Mouse (Mus musculus) intestine, embryonic 16.5 days (tissue): ENCODE data around the gene Dazap1. TPM values are rescaled to one million over a fixed set of nuclear protein-coding genes. Genes with fewer than 3 reads are reported as not detected.

Experiments
- ATAC-seq: fragments of 200-750 bp; cut with Nextera tagmentation; 2 replicates; pipeline ENCODE4 v1.8.0; 2017; ENCODE audit warnings: moderate TSS enrichment, moderate library complexity
- H3K27ac ChIP-seq: fragments of 300-500 bp; sonication (generic); 2 replicates; pipeline ENCODE4 v1.5.1; 2014; ENCODE audit warnings: mild to moderate bottlenecking, low read length
- H3K27me3 ChIP-seq: fragments of 300-500 bp; sonication (generic); replicated peaks from 2 replicates; pipeline ENCODE4 v1.6.1; 2014; ENCODE audit warnings: low read length, control low read depth, mixed read lengths; ENCODE audit not compliant: control insufficient read depth, insufficient read depth
- H3K36me3 ChIP-seq: fragments of 300-500 bp; sonication (generic); 2 replicates; pipeline ENCODE4 v1.6.1; 2014; ENCODE audit warnings: low read length, control low read depth; ENCODE audit not compliant: control insufficient read depth, insufficient read depth
- H3K4me1 ChIP-seq: fragments of 300-500 bp; sonication (generic); 2 replicates; pipeline ENCODE4 v1.6.1; 2014; ENCODE audit warnings: low read length, control low read depth, mixed read lengths; ENCODE audit not compliant: control insufficient read depth, insufficient read depth
- H3K4me2 ChIP-seq: fragments of 300-500 bp; sonication (generic); 2 replicates; pipeline ENCODE4 v1.6.1; 2014; ENCODE audit warnings: low read depth, low read length, control low read depth
- H3K4me3 ChIP-seq: fragments of 300-500 bp; sonication (generic); 2 replicates; pipeline ENCODE4 v1.5.1; 2014; ENCODE audit warnings: mild to moderate bottlenecking, low read length
- H3K9ac ChIP-seq: fragments of 300-500 bp; sonication (generic); 2 replicates; pipeline ENCODE4 v1.6.1; 2014; ENCODE audit warnings: low read depth, low read length
- H3K9me3 ChIP-seq: fragments of 300-500 bp; sonication (generic); 2 replicates; pipeline ENCODE4 v1.6.1; 2016; ENCODE audit warnings: low read length, control low read depth; ENCODE audit not compliant: control insufficient read depth
- WGBS: fragments of 180-500 bp; shearing (Covaris S2); extraction: QIAGEN DNeasy Blood & Tissue Kit; methylation state at CpG from one replicate; pipeline ENCODE4 v1.1.7; 2014; 5-methylcytosine and 5-hydroxymethylcytosine counted together
- polyA plus RNA-seq: library from polyadenylated mRNA; unstranded; fragments of >200 nt; fragmentation: Nextera tagmentation; extraction: Ambion mirVana; gene quantifications from 2 replicates; pipeline ENCODE4 v1.2.1, GENCODE M21; 2015

Dazap1 gene
- polyA plus RNA-seq, 1 experiment from 2014 or later: 36.8 TPM

DNA sequence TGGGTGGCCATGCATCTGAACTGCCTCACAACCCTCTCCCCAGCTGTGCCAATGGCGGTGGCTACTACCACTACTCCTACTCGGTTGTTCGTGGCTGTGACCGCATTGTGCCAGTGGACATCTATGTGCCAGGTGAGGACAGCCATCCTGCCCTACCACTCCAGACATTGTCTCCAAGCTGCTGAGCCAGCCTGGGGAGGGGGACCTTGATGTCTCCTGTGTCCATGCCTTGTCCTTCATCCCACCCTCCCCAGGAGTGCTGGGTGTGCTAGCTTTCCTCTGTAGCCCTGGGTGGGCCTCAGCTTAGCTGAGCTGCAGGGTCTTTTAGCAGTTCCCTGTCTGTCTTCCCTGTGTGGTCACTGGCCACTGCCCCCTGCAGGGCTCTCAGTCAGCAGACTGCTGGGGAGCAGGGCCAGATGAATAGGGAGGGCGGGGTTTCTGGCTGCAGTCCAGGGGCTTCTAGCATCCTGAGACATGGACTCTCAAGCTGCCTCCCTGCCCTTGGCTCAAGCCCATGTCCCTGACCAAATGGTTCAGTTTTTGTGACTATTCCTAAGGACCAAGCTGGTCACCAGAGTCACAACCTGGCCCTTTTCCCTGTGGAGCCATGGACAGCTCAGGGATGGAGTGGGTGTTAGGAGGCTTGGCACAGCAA, 5.3 kb upstream of the Dazap1 start:
- Histone ChIP-seq H3K36me3 (peaks cover 27% of the 10 kb centered on the region), H3K9ac (0 out of 2 replicates have a peak overlapping the region, but pooled peaks have one; percentile 16), H3K4me1 (peaks cover 13% of the 10 kb centered on the region), H3K4me2 (no peak overlapping the region), H3K27ac (no peak overlapping the region), H3K27me3 (no peaks in the 10 kb centered on the region), H3K9me3 (no peaks in the 10 kb centered on the region), H3K4me3 (no peak overlapping the region)
- 88% methylated on average over 5 of the region's 5 CpGs for WGBS
- ATAC-seq: no peak

DNA sequence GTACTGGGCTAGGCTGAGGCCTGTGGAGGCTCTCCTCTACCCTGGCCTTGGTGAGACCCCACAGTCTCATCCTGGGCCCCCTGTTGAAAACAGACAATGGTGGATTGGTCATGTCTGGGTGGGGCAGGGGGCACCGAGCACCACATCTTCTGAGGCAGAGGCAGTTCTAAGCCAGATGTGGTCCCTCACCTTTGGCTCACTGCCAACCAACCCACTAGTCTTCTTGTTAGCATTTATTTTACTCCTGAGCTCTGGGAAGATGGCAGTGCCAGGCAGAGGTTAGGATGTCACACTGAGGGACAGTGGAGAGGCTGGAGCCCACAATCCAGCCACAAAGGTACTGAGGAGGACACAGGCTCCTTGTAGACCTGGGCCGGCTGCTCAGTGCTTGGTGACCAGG, 3.4 kb upstream of the Dazap1 start:
- H3K27ac ChIP-seq: no peak overlapping the region
- no peak overlapping the region for H3K4me2 ChIP-seq
- peaks cover 27% of the 10 kb centered on the region for H3K36me3 ChIP-seq
- H3K9me3 ChIP-seq: no peaks in the 10 kb centered on the region
- H3K4me3 ChIP-seq: no peak overlapping the region
- peaks cover 18% of the 10 kb centered on the region for H3K4me1 ChIP-seq
- H3K27me3 ChIP-seq: no peaks in the 10 kb centered on the region
- ATAC-seq: no peak
- H3K9ac ChIP-seq: 0 out of 2 replicates have a peak overlapping the region, but pooled peaks have one; percentile 29
- 78% methylated on average over 2 of the region's 2 CpGs for WGBS

DNA sequence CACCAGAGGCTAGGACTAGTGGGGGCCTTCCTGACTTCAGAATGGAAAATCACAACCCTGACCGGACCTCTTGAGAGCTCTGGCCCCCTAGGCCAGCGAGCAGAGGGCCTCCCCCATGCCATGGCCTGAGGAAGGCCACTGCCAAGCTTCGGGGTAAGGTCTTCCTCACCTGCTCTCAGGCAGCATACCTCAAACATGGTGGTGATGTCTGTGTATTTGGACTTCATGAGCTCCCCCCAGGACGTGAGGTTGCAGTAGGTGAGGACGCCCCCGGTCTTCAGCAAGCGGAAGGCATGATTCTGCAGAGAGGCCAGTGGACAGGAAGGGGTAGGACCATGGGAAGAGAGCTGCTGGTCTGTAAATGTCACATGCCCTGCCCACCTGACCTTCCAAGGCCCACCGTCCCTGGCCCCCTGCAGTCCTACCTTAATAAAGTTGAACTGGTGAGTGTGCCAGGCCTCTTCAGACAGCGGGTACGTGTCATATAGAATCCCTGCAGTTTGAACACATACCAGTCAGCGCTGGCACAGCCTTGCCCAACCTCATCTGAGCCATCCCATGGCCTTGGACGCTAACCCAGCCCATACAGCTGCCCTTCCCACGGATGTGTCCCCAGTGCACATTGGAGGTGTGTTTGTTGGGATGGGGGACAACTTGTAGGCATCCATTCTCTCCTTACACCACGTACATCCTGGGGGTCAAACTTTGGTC, 2.4 kb upstream of the Dazap1 start:
- WGBS: 85% methylated on average over 14 of the region's 14 CpGs
- ATAC-seq: no peak
- Histone ChIP-seq H3K36me3 (peaks cover 27% of the 10 kb centered on the region), H3K4me3 (peak overlapping the region; percentile 61; the same call in 1 of the 2 replicates), H3K4me2 (peak overlapping the region; percentile 93; the same call in 1 of the 2 replicates), H3K9ac (peak overlapping the region; percentile 78), H3K9me3 (no peaks in the 10 kb centered on the region), H3K4me1 (peaks cover 18% of the 10 kb centered on the region), H3K27me3 (no peaks in the 10 kb centered on the region), H3K27ac (no peak overlapping the region)

DNA sequence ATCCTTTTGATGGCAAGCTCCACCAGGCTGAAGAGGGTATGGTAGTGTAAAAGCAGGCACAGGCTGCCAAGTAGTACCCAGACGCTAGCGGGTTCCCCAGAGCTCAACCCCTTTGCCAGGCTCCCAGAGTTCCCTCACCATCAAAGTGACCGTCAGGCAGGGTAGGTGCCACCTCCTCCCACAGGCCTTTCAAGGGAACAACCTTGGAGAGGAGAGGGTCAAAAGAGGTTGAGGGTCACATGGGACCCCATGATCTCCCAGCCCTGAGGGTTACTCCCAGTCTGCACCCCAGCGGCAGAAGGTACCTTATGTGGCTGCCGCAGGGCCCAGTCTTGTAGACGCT, 1.9 kb upstream of the Dazap1 start:
- H3K36me3 ChIP-seq: peaks cover 23% of the 10 kb centered on the region
- H3K9ac ChIP-seq: peak overlapping the region; percentile 78
- no peak for ATAC-seq
- WGBS: 75% methylated on average over 6 of the region's 6 CpGs
- H3K4me1 ChIP-seq: peaks cover 18% of the 10 kb centered on the region
- H3K4me3 ChIP-seq: peak overlapping the region; percentile 61
- no peaks in the 10 kb centered on the region for H3K9me3 ChIP-seq
- H3K27ac ChIP-seq: peak overlapping the region; percentile 98
- no peaks in the 10 kb centered on the region for H3K27me3 ChIP-seq
- H3K4me2 ChIP-seq: peak overlapping the region; percentile 93

DNA sequence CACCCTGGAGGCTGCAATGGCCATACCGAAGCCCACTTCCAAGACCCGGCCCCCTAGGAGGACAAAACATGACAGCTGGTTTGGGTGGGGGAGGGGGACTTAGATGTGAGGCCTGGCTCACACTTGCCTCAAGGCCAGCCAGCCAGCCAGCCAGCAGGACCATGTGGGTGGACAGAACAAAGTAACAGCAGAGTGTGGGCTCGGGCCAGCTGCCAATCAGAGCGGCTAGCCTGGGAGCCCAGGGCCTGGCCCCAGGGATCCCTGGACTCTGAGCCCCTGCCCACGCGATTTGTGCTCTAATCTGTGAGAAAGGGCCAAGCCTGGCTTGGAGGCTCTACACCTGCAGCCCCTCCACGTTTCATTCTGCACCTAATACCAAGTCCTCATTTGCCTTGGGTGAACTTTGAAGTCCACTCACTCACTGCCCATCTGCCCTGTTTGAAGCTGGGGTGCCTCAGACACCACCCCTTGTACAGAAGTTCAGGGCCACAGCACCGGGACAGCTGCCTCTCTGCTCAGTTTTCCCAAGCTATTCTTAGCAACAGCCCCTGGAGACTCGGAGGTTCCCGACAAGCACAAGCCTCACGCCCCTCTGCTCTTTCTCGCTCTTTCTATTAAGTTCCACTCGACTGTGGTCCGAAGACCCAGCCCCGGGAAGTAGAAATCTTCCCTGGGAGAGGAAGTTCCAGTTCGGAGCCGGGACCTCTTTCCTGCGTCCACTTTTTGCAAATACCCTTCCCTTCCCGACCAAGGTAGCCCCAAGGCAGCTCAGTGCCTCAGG, 1.2 kb upstream of the Dazap1 start:
- Histone ChIP-seq H3K4me3 (peak overlapping the region; percentile 61), H3K9ac (peak overlapping the region; percentile 78), H3K36me3 (peaks cover 17% of the 10 kb centered on the region), H3K4me2 (peak overlapping the region; percentile 93), H3K4me1 (peaks cover 18% of the 10 kb centered on the region), H3K9me3 (no peaks in the 10 kb centered on the region), H3K27me3 (no peaks in the 10 kb centered on the region), H3K27ac (peak overlapping the region; percentile 98)
- WGBS: 5% methylated on average over 19 of the region's 19 CpGs
- ATAC-seq: no peak

DNA sequence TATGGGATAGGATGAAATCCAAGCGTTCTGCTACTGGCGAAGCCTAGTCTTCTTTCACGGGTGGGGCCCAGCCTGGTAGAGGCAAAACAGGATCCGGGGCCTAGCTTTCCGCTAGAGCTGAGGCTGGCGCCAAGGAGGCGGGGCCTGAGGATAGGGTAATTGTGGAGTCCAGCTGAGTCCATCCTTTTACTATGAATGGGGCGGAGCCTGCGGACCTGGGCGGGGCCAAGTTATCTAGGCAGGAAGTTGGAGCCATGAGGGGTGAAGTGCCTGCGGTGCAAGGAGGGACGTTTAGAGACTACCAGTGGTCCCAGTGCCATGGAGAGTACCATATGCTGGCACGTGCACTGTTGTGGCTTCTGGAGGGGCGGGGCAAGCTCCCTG, 291 bp downstream of the Dazap1 start:
- H3K9me3 ChIP-seq: no peaks in the 10 kb centered on the region
- peak; percentile 72 for ATAC-seq
- no peaks in the 10 kb centered on the region for H3K27me3 ChIP-seq
- H3K36me3 ChIP-seq: peaks cover 12% of the 10 kb centered on the region
- WGBS: under 1% methylated on average over 14 of the region's 14 CpGs
- peak overlapping the region; percentile 98 for H3K27ac ChIP-seq
- H3K4me1 ChIP-seq: peaks cover 27% of the 10 kb centered on the region
- H3K9ac ChIP-seq: peak overlapping the region; percentile 68
- peak overlapping the region; percentile 61 for H3K4me3 ChIP-seq
- peak overlapping the region; percentile 93 for H3K4me2 ChIP-seq

DNA sequence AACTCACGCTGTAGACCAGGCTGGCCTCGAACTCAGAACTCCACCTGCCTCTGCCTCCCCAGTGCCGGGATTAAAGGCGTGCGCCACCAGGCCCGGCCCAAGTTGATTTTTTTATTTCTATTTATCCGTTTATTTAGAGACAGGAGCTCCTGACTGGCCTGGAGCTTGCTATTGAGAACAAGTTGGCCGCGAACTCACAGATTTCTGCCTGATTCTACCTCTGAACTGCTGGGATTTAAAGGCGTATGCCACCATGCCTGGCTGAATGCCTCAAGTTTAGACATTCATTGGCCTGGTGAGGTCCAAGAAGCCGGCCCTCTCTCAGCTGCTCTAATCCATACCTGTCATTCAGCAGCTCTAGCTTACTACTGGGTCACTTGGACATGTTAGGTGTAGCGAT, 883 bp downstream of the Dazap1 start:
- H3K4me2 ChIP-seq: peak overlapping the region; percentile 93
- no peaks in the 10 kb centered on the region for H3K27me3 ChIP-seq
- peaks cover 33% of the 10 kb centered on the region for H3K4me1 ChIP-seq
- peak overlapping the region; percentile 98 for H3K27ac ChIP-seq
- no peak for ATAC-seq
- peak overlapping the region; percentile 61 for H3K4me3 ChIP-seq
- WGBS: 71% methylated on average over 12 of the region's 12 CpGs
- peaks cover 12% of the 10 kb centered on the region for H3K36me3 ChIP-seq
- H3K9me3 ChIP-seq: no peaks in the 10 kb centered on the region
- H3K9ac ChIP-seq: peak overlapping the region; percentile 42; the same call in 1 of the 2 replicates

DNA sequence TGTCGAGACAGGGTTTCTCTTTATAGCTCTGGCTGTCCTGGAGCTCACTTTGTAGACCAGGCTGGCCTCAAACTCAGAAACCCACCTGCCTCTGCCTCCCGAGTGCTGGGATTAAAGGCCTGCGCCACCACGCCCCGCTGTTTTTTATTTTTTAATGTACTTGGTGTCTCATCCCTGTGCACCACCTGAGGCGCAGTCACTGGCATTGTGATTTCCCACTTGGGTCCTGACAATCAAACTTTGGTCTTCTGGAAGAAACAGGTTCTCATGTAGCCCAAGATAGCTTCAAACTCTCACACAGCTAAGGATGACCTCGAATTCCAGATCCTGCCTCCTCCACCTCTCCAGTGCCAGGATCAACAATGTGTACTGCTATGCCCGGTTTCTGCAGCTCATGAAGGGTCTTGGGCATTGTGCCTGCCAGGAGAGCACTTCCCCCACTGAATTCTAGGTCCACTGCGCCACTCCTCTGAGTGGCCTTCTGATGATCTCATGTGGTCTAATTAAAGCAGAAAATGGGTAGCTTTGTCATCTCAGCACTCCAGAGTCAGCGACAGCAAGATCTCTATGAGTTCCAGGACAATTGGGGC, 1.6 kb downstream of the Dazap1 start:
- 93% methylated on average over 10 of the region's 10 CpGs for WGBS
- H3K4me2 ChIP-seq: no peak overlapping the region
- H3K36me3 ChIP-seq: peaks cover 7% of the 10 kb centered on the region
- H3K4me1 ChIP-seq: peaks cover 40% of the 10 kb centered on the region
- H3K9me3 ChIP-seq: no peaks in the 10 kb centered on the region
- H3K9ac ChIP-seq: no peak overlapping the region
- no peak overlapping the region for H3K4me3 ChIP-seq
- no peak for ATAC-seq
- H3K27ac ChIP-seq: no peak overlapping the region
- no peaks in the 10 kb centered on the region for H3K27me3 ChIP-seq
